Comparison of ENCODE assay signal across 9 mouse cellular contexts in genomic region chr3:51749812-51750481, GRCm38 (mm10).
DNase-seq lines count a peak whose midpoint lies in the region; ATAC-seq lines count a peak whose summit lies in the region.
"Had no signal": no experiment of that assay in that cellular context is flagged by ENCODE, and none has a peak within 500 bp of the region (broad histone marks: within the 10 kb centered on the region; RNA-seq: fewer than 3 reads in every experiment).

No protein-coding gene starts in this region.

- 29% methylated on average over 8 of the region's 8 CpGs for WGBS in forebrain, embryonic 15.5 days
- 12% methylated on average over 8 of the region's 8 CpGs for WGBS in hindbrain, embryonic 13.5 days
- 54% methylated on average over 8 of the region's 8 CpGs for WGBS in limb, embryonic 11.5 days
- WGBS in midbrain, embryonic 11.5 days = 44% methylated on average over 8 of the region's 8 CpGs

- peak overlapping the region; percentile 25; the same call in 1 of the 2 replicates for H3K9ac ChIP-seq in forebrain, embryonic 15.5 days (replicated peaks)
- H3K9ac ChIP-seq in hindbrain, embryonic 13.5 days = peak overlapping the region; percentile 64
- no peak overlapping the region for H3K9ac ChIP-seq in limb, embryonic 11.5 days (ENCODE audit: low read length)
- peak overlapping the region; percentile 51 for H3K9ac ChIP-seq in midbrain, embryonic 11.5 days (ENCODE audit: low read length)

- DNase-seq in right cerebral cortex, postnatal 36 days (ENCODE audit: low spot score in 2 of 2) = peak; percentile 9 to 14
- no peak for DNase-seq in right cerebral cortex, postnatal 25 days
- DNase-seq in limb, embryonic 11.5 days (ENCODE audit: low spot score) = no peak
- DNase-seq in midbrain, embryonic 11.5 days (ENCODE audit: low spot score, missing footprints) = no peak
- DNase-seq in layer of hippocampus, adult 11-12 months (ENCODE audit: low spot score) = no peak
- DNase-seq in spleen, postnatal 10 days (ENCODE audit: low spot score in 2 of 2) = no peak

- no peak overlapping the region for H3K4me3 ChIP-seq in forebrain, embryonic 15.5 days
- H3K4me3 ChIP-seq in hindbrain, embryonic 13.5 days = no peak overlapping the region
- no peak overlapping the region for H3K4me3 ChIP-seq in limb, embryonic 11.5 days (ENCODE audit: low read depth, low read length)
- H3K4me3 ChIP-seq in midbrain, embryonic 11.5 days (ENCODE audit: low read depth, low read length) = no peak overlapping the region

- H3K27me3 ChIP-seq in forebrain, embryonic 15.5 days = no peaks in the 10 kb centered on the region
- no peaks in the 10 kb centered on the region for H3K27me3 ChIP-seq in hindbrain, embryonic 13.5 days
- no peaks in the 10 kb centered on the region for H3K27me3 ChIP-seq in limb, embryonic 11.5 days (ENCODE audit: control insufficient read depth, insufficient read depth, low read length)
- H3K27me3 ChIP-seq in midbrain, embryonic 11.5 days (ENCODE audit: control insufficient read depth, insufficient read depth, low read length) = no peaks in the 10 kb centered on the region

- no peaks in the 10 kb centered on the region for H3K36me3 ChIP-seq in forebrain, embryonic 15.5 days
- no peaks in the 10 kb centered on the region for H3K36me3 ChIP-seq in hindbrain, embryonic 13.5 days
- no peaks in the 10 kb centered on the region for H3K36me3 ChIP-seq in limb, embryonic 11.5 days (ENCODE audit: control insufficient read depth, insufficient read depth, low read length)
- no peaks in the 10 kb centered on the region for H3K36me3 ChIP-seq in midbrain, embryonic 11.5 days (ENCODE audit: control insufficient read depth, insufficient read depth, low read length)

- no peaks in the 10 kb centered on the region for H3K9me3 ChIP-seq in forebrain, embryonic 15.5 days
- no peaks in the 10 kb centered on the region for H3K9me3 ChIP-seq in hindbrain, embryonic 13.5 days
- H3K9me3 ChIP-seq in limb, embryonic 11.5 days (ENCODE audit: control insufficient read depth, low read length) = no peaks in the 10 kb centered on the region
- no peaks in the 10 kb centered on the region; the same call in 1 of the 2 replicates for H3K9me3 ChIP-seq in midbrain, embryonic 11.5 days (ENCODE audit: control insufficient read depth, low read length)

- no peak overlapping the region for H3K4me2 ChIP-seq in forebrain, embryonic 15.5 days (replicated peaks)
- H3K4me2 ChIP-seq in hindbrain, embryonic 13.5 days = 0 out of 2 replicates have a peak overlapping the region, but pooled peaks have one; percentile 20
- no peak overlapping the region for H3K4me2 ChIP-seq in limb, embryonic 11.5 days (ENCODE audit: low read depth, severe bottlenecking)
- no peak overlapping the region for H3K4me2 ChIP-seq in midbrain, embryonic 11.5 days

- ATAC-seq in forebrain, embryonic 15.5 days (replicated peaks) = peak; percentile 57
- ATAC-seq in hindbrain, embryonic 13.5 days (ENCODE audit: low FRiP score) = peak; percentile 53
- ATAC-seq in limb, embryonic 11.5 days (ENCODE audit: insufficient number of reproducible peaks, low FRiP score, low TSS enrichment, low read depth) = no peak
- ATAC-seq in midbrain, embryonic 11.5 days (ENCODE audit: low FRiP score) = peak; percentile 75

- H3K27ac ChIP-seq in forebrain, embryonic 15.5 days (replicated peaks) = peak overlapping the region; percentile 95
- peak overlapping the region; percentile 95 for H3K27ac ChIP-seq in hindbrain, embryonic 13.5 days
- peak overlapping the region; percentile 30; the same call in 1 of the 2 replicates for H3K27ac ChIP-seq in limb, embryonic 11.5 days (replicated peaks; ENCODE audit: low read depth, low read length)
- H3K27ac ChIP-seq in midbrain, embryonic 11.5 days (ENCODE audit: low read depth, low read length) = peak overlapping the region; percentile 86
- H3K27ac ChIP-seq: macrophage had no signal

- H3K4me1 ChIP-seq in forebrain, embryonic 15.5 days = peaks cover 34% of the 10 kb centered on the region
- H3K4me1 ChIP-seq in hindbrain, embryonic 13.5 days (replicated peaks) = peaks cover 52% of the 10 kb centered on the region
- peaks cover 13% of the 10 kb centered on the region for H3K4me1 ChIP-seq in limb, embryonic 11.5 days (ENCODE audit: control insufficient read depth, insufficient read depth, low read length)
- H3K4me1 ChIP-seq in midbrain, embryonic 11.5 days (ENCODE audit: control insufficient read depth, insufficient read depth, low read length) = peaks cover 21% of the 10 kb centered on the region

Comparison
In these comparisons a context has a peak if more than half of its experiments do, and no peak if none do; other contexts are left out.
1. DNase-seq: peak in right cerebral cortex, postnatal 36 days (2 of 2); none in right cerebral cortex, postnatal 25 days (single experiment), limb, embryonic 11.5 days (single experiment), midbrain, embryonic 11.5 days (single experiment), layer of hippocampus, adult 11-12 months (single experiment) and spleen, postnatal 10 days (0 of 2).
2. H3K27ac ChIP-seq: peak in every context shown above with its lines; median percentile 95 in forebrain, embryonic 15.5 days; 95 in hindbrain, embryonic 13.5 days; 86 in midbrain, embryonic 11.5 days; 30 in limb, embryonic 11.5 days.